Mouse (Mus musculus): ENCODE measurements around the gene Prkci. TPM values are rescaled to one million over a fixed set of nuclear protein-coding genes. Genes with fewer than 3 reads are reported as not detected.
A peak's percentile ranks its signal among the peaks of the same experiment; 100 is the strongest.

The Prkci gene
- polyA plus RNA-seq, 1 experiment from 2014 or later: 3.8 TPM

- Histone ChIP-seq H3K9me3 (ENCODE audit: low read length) (no peaks in the 10 kb centered on the region), H3K27me3 (ENCODE audit: insufficient read depth, low read length) (no peaks in the 10 kb centered on the region), H3K4me2 (ENCODE audit: low read depth, low read length) (no peak overlapping the region), H3K4me1 (ENCODE audit: insufficient read depth) (peaks cover 8% of the 10 kb centered on the region; the same call in 1 of the 2 replicates), H3K9ac (replicated peaks) (no peak overlapping the region), H3K36me3 (replicated peaks; ENCODE audit: insufficient read depth, low read length) (no peaks in the 10 kb centered on the region), H3K4me3 (ENCODE audit: low read depth, low read length) (no peak overlapping the region), H3K27ac (ENCODE audit: low read depth) (no peak overlapping the region)
- ATAC-seq: no peak
- 58% methylated on average over 7 of the region's 7 CpGs for WGBS (ENCODE audit: insufficient replicate concordance)
- TF ChIP-seq EP300 (IDR thresholded peaks at IDR 0.05; ENCODE audit: low read depth): no peak
- no peak for TF ChIP-seq CTCF (IDR thresholded peaks at IDR 0.05; ENCODE audit: low read depth)
- DNase-seq: no peak
Measured at GRCm38 (mm10) chr3:30992161-30992560, 3.4 kb upstream of the Prkci start.

DNA sequence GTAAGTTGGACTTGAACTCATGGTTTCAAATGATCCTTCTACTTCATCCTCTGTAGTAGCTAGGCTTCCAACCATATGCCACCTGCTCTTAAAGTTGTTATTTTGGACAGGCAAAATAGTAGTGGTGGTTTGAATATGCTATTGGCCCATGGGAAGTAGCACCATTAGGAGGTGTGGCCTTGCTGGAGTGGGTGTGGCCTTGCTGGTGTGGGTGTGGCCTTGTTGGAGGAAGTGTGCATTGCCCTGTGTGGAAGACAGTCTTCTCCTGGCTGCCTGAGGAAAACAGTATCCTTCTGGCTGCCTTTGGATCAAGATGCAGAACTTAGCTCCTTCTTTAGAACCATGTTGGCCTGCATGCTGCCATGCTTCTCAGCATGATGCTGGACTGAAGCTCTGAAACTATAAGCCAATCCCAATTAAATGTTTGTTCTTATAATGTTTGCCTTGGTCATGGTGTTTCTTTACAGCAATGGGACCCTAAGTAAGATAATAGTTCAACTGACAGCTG is 2.4 kb upstream of the Prkci start:
- Histone ChIP-seq H3K27me3 (ENCODE audit: insufficient read depth, low read length) (no peaks in the 10 kb centered on the region), H3K36me3 (replicated peaks; ENCODE audit: insufficient read depth, low read length) (no peaks in the 10 kb centered on the region), H3K4me2 (ENCODE audit: low read depth, low read length) (no peak overlapping the region), H3K4me3 (ENCODE audit: low read depth, low read length) (no peak overlapping the region), H3K4me1 (ENCODE audit: insufficient read depth) (peaks cover 8% of the 10 kb centered on the region; the same call in 1 of the 2 replicates), H3K9me3 (ENCODE audit: low read length) (no peaks in the 10 kb centered on the region), H3K27ac (ENCODE audit: low read depth) (no peak overlapping the region), H3K9ac (replicated peaks) (no peak overlapping the region)
- TF ChIP-seq CTCF (IDR thresholded peaks at IDR 0.05; ENCODE audit: low read depth): no peak
- TF ChIP-seq EP300 (IDR thresholded peaks at IDR 0.05; ENCODE audit: low read depth): no peak
- ATAC-seq: no peak
- DNase-seq: peak; percentile 61

GRCm38 (mm10) chr3:30994859-30995258 is 688 bp upstream of the Prkci start:
- WGBS (ENCODE audit: insufficient replicate concordance): 12% methylated on average over 6 of the region's 6 CpGs
- Histone ChIP-seq H3K4me1 (ENCODE audit: insufficient read depth) (peaks cover 14% of the 10 kb centered on the region; the same call in 1 of the 2 replicates), H3K36me3 (replicated peaks; ENCODE audit: insufficient read depth, low read length) (no peaks in the 10 kb centered on the region), H3K9ac (replicated peaks) (peak overlapping the region; percentile 76), H3K27ac (ENCODE audit: low read depth) (no peak overlapping the region), H3K27me3 (ENCODE audit: insufficient read depth, low read length) (no peaks in the 10 kb centered on the region), H3K4me2 (ENCODE audit: low read depth, low read length) (peak overlapping the region; percentile 84), H3K4me3 (ENCODE audit: low read depth, low read length) (peak overlapping the region; percentile 81), H3K9me3 (ENCODE audit: low read length) (no peaks in the 10 kb centered on the region)
- DNase-seq: no peak
- no peak for TF ChIP-seq EP300 (IDR thresholded peaks at IDR 0.05; ENCODE audit: low read depth)
- no peak for TF ChIP-seq CTCF (IDR thresholded peaks at IDR 0.05; ENCODE audit: low read depth)
- ATAC-seq: no peak

DNA sequence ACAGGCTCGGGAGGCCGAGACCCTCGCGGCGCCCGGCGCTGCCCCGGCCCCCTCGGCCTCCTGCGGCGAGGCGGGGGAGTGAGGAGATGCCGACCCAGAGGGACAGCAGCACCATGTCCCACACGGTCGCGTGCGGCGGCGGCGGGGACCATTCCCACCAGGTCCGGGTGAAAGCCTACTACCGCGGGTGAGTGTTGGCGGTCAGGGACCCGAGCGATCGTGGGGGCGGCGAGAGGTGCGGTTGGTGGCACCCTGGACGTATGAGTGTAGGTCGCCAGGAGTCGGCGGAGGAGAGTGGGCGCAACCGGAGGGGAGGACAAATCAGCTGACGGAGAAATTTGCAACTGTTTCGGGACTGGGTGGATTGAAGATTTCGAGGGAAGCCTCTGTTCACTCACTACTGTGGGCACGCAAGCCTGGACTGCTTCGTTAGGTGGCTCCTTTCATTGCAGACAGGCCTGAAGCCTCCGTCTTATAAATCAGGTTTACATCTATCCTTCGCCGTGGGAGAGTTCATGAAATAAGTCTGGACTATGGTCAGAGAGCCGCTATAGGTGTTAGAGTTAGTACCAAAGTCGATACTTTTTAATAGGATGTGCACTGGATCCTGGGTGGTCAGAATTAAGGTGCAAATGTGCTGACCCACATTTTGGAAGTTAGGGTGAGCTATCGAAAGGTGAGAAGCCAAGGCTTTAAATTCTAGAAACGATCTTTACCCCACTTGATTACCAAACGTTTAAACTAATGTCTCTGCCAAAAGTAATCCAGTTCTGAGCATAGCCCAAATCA is 546 bp downstream of the Prkci start:
- TF ChIP-seq EP300 (IDR thresholded peaks at IDR 0.05; ENCODE audit: low read depth): no peak
- TF ChIP-seq CTCF (IDR thresholded peaks at IDR 0.05; ENCODE audit: low read depth): no peak

DNA sequence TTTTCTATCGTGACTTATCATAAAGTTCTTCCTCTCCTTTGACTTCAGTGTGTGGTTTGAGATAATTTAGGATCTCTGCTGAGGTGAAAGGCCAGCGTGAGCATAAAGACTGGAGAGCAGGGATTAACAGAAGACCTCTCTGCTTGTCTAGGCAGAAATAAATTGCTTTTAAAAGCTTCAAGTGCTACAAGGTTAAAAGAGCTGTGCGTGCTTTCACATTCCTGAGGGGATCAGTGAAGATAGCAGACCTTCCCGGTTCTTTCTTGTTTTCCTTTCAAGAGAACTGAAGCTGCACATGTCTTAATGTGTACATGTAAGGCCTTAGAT is 1.1 kb downstream of the Prkci start:
- no peaks in the 10 kb centered on the region for H3K9me3 ChIP-seq (ENCODE audit: low read length)
- no peak overlapping the region for H3K27ac ChIP-seq (ENCODE audit: low read depth)
- no peak for TF ChIP-seq EP300 (IDR thresholded peaks at IDR 0.05; ENCODE audit: low read depth)
- ATAC-seq (no peak), DNase-seq (no peak)
- peak overlapping the region; percentile 76; the same call in 1 of the 2 replicates for H3K9ac ChIP-seq (replicated peaks)
- peak overlapping the region; percentile 84 for H3K4me2 ChIP-seq (ENCODE audit: low read depth, low read length)
- 17% methylated on average over 4 of the region's 4 CpGs for whole genome bisulfite sequencing (ENCODE audit: insufficient replicate concordance)
- no peaks in the 10 kb centered on the region for H3K27me3 ChIP-seq (ENCODE audit: insufficient read depth, low read length)
- H3K4me1 ChIP-seq (ENCODE audit: insufficient read depth): peaks cover 20% of the 10 kb centered on the region; the same call in 1 of the 2 replicates
- H3K4me3 ChIP-seq (ENCODE audit: low read depth, low read length): peak overlapping the region; percentile 81
- H3K36me3 ChIP-seq (replicated peaks; ENCODE audit: insufficient read depth, low read length): no peaks in the 10 kb centered on the region

More for the DNA sequence above, 546 bp downstream of the Prkci start:
- Histone ChIP-seq H3K36me3 (replicated peaks; ENCODE audit: insufficient read depth, low read length) (no peaks in the 10 kb centered on the region), H3K27me3 (ENCODE audit: insufficient read depth, low read length) (no peaks in the 10 kb centered on the region), H3K4me2 (ENCODE audit: low read depth, low read length) (peak overlapping the region; percentile 84), H3K27ac (ENCODE audit: low read depth) (peak overlapping the region; percentile 78), H3K4me1 (ENCODE audit: insufficient read depth) (peaks cover 20% of the 10 kb centered on the region; the same call in 1 of the 2 replicates), H3K4me3 (ENCODE audit: low read depth, low read length) (peak overlapping the region; percentile 81), H3K9ac (replicated peaks) (peak overlapping the region; percentile 76), H3K9me3 (ENCODE audit: low read length) (no peaks in the 10 kb centered on the region)
- ATAC-seq (peak; percentile 43), DNase-seq (no peak)
- 3% methylated on average over 49 of the region's 49 CpGs for WGBS (ENCODE audit: insufficient replicate concordance)

- no peaks in the 10 kb centered on the region for H3K36me3 ChIP-seq (replicated peaks; ENCODE audit: insufficient read depth, low read length)
- H3K9ac ChIP-seq (replicated peaks): 0 out of 2 replicates have a peak overlapping the region, but pooled peaks have one; percentile 2
- no peak for DNase-seq
- TF ChIP-seq EP300 (IDR thresholded peaks at IDR 0.05; ENCODE audit: low read depth) (no peak), CTCF (IDR thresholded peaks at IDR 0.05; ENCODE audit: low read depth) (no peak)
- H3K9me3 ChIP-seq (ENCODE audit: low read length): no peaks in the 10 kb centered on the region
- peak; percentile 6; the same call in 1 of the 2 replicates for ATAC-seq
- WGBS (ENCODE audit: insufficient replicate concordance): 66% methylated on average over 10 of the region's 10 CpGs
- H3K4me1 ChIP-seq (ENCODE audit: insufficient read depth): peaks cover 20% of the 10 kb centered on the region; the same call in 1 of the 2 replicates
- no peaks in the 10 kb centered on the region for H3K27me3 ChIP-seq (ENCODE audit: insufficient read depth, low read length)
- H3K4me2 ChIP-seq (ENCODE audit: low read depth, low read length): no peak overlapping the region
- no peak overlapping the region for H3K4me3 ChIP-seq (ENCODE audit: low read depth, low read length)
- peak overlapping the region; percentile 70 for H3K27ac ChIP-seq (ENCODE audit: low read depth)
Measured at GRCm38 (mm10) chr3:30999401-31000017, 4.0 kb downstream of the Prkci start.
